Mouse (Mus musculus) midbrain, embryonic 12.5 days (tissue): ENCODE data around the gene Ascl3. TPM values are rescaled to one million over a fixed set of nuclear protein-coding genes. Genes with fewer than 3 reads are reported as not detected.

Experiments used
- ATAC-seq: fragments of 200-750 bp; cut with Nextera tagmentation; 2 replicates; pipeline ENCODE4 v1.8.0; 2017; ENCODE audit warnings: low read depth, moderate TSS enrichment, moderate library complexity; ENCODE audit not compliant: low FRiP score
- H3K27ac ChIP-seq: fragments of 300-500 bp; sonication (generic); replicated peaks from 2 replicates; pipeline ENCODE4 v1.5.1; 2016; ENCODE audit warnings: mild to moderate bottlenecking
- H3K27me3 ChIP-seq: fragments of 300-500 bp; sonication (generic); 2 replicates; pipeline ENCODE4 v1.6.1; 2016; ENCODE audit warnings: mild to moderate bottlenecking
- H3K36me3 ChIP-seq: fragments of 300-500 bp; sonication (generic); 2 replicates; pipeline ENCODE4 v1.6.1; 2016
- H3K4me1 ChIP-seq: fragments of 300-500 bp; sonication (generic); 2 replicates; pipeline ENCODE4 v1.6.1; 2016
- H3K4me2 ChIP-seq: fragments of 300-500 bp; sonication (generic); replicated peaks from 2 replicates; pipeline ENCODE4 v1.6.1; 2016; ENCODE audit warnings: mild to moderate bottlenecking, moderate library complexity
- H3K4me3 ChIP-seq: fragments of 300-500 bp; sonication (generic); 2 replicates; pipeline ENCODE4 v1.5.1; 2016; ENCODE audit warnings: mild to moderate bottlenecking
- H3K9ac ChIP-seq: fragments of 300-500 bp; sonication (generic); replicated peaks from 2 replicates; pipeline ENCODE4 v1.6.1; 2016; ENCODE audit warnings: mild to moderate bottlenecking, moderate library complexity
- H3K9me3 ChIP-seq: fragments of 300-500 bp; sonication (generic); 2 replicates; pipeline ENCODE4 v1.6.1; 2016; ENCODE audit warnings: mild to moderate bottlenecking
- WGBS: fragments of 180-500 bp; shearing (Covaris S2); methylation state at CpG from one replicate; pipeline ENCODE4 v1.1.7; 2016; 5-methylcytosine and 5-hydroxymethylcytosine counted together
- polyA plus RNA-seq: library from polyadenylated mRNA; unstranded; fragments of >200 nt; fragmentation: Nextera tagmentation; extraction: Ambion mirVana; gene quantifications from 2 replicates; pipeline ENCODE4 v1.2.1, GENCODE M21; 2016

Ascl3 gene
- polyA plus RNA-seq, 1 experiment from 2014 or later = not detected

DNA sequence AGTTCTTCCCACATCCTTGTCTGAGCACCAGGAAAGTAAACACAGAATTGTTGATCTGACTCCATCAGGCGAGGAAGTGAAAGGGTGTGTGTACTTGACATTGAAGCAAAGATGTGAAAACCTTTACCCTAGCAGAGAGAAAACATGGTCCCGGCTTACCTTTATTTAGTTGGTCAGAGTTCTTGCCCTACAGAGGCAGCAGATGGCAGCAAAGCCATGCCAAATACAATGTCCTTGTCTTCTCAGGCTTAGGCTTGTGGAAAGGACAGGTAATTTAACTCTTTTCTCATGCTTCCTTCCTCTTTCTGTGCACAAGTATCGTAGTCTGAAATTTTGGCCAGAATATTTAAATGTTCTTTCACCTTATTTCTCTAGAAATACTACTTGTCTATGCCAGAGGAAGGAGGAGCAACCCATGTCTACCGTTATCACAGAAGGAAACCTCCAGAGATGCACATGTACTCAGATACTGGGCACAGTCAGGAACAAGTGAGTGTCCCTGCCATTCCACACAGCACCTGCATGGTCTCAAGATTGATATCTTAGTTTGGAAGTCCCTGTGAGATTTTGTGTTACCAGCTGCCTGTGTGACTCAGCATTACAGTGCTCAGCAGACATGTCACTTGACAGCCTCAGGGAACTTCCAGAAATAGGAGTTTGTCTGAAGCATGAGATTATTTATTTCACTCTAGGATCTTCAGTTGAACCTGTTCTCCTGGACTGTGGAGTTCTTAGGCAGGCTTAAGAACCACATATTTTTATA lies 24.3 kb downstream of the Ascl3 start:
- H3K9ac ChIP-seq = no peak overlapping the region
- no peak overlapping the region for H3K4me3 ChIP-seq
- WGBS = 62% methylated on average over 4 of the region's 4 CpGs
- no peak overlapping the region for H3K4me2 ChIP-seq
- no peak for ATAC-seq
- H3K36me3 ChIP-seq = peaks cover 31% of the 10 kb centered on the region
- no peak overlapping the region for H3K27ac ChIP-seq
- no peaks in the 10 kb centered on the region for H3K9me3 ChIP-seq
- H3K4me1 ChIP-seq = 0 out of 2 replicates have a peak, but pooled peaks cover 4% of the 10 kb centered on the region
- peaks cover 8% of the 10 kb centered on the region for H3K27me3 ChIP-seq

DNA sequence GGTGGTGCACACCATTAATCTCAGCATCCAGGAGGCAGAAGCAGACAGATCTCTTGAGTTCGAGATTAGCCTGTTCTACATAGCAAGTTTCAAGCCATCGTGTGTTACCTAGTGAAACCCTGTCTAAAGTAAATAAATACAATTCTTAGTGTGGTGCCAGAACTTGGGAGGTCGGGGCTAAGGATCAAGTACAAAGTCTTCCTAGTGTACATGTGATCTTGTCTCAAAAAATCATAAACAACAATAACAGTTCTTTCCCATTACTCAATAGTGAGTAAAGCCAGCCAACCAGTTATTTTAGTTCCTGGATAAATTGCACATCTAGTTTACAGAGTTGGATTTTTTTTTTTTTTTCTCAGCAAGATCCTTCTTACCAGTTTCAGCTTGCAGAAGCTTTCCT lies 27.1 kb downstream of the Ascl3 start:
- ATAC-seq = no peak
- Histone ChIP-seq H3K27ac (no peak overlapping the region; the same call in 1 of the 2 replicates), H3K9me3 (no peaks in the 10 kb centered on the region), H3K4me2 (peak overlapping the region; percentile 64), H3K36me3 (peaks cover 11% of the 10 kb centered on the region; the same call in 1 of the 2 replicates), H3K27me3 (peaks cover 8% of the 10 kb centered on the region), H3K4me1 (0 out of 2 replicates have a peak, but pooled peaks cover 4% of the 10 kb centered on the region), H3K4me3 (peak overlapping the region; percentile 63), H3K9ac (no peak overlapping the region)
- WGBS = 64% methylated on average over 3 of the region's 3 CpGs

DNA sequence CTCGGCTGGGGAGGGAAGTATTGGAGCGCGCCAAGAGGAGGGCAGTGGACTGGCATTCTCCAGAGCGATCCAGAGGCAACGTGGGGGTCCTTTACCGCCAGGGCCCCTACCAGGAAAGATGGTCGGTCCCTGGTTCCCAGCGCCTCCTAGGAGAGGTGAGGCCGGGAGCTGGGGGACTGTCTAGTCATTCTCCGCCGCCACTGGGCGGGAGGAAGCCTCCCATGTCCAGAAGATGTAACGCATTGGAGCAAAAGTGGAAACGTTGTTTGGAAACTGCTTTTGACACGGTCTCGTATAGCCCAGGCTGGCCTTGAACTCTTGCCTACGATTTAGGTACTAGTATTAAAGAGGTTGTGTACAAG lies 27.5 kb downstream of the Ascl3 start:
- Histone ChIP-seq H3K9ac (peak overlapping the region; percentile 61), H3K4me3 (peak overlapping the region; percentile 63), H3K9me3 (no peaks in the 10 kb centered on the region), H3K27ac (peak overlapping the region; percentile 44), H3K4me2 (peak overlapping the region; percentile 64), H3K4me1 (0 out of 2 replicates have a peak, but pooled peaks cover 4% of the 10 kb centered on the region), H3K36me3 (peaks cover 8% of the 10 kb centered on the region; the same call in 1 of the 2 replicates), H3K27me3 (peaks cover 8% of the 10 kb centered on the region)
- WGBS = 2% methylated on average over 17 of the region's 17 CpGs
- no peak for ATAC-seq

DNA sequence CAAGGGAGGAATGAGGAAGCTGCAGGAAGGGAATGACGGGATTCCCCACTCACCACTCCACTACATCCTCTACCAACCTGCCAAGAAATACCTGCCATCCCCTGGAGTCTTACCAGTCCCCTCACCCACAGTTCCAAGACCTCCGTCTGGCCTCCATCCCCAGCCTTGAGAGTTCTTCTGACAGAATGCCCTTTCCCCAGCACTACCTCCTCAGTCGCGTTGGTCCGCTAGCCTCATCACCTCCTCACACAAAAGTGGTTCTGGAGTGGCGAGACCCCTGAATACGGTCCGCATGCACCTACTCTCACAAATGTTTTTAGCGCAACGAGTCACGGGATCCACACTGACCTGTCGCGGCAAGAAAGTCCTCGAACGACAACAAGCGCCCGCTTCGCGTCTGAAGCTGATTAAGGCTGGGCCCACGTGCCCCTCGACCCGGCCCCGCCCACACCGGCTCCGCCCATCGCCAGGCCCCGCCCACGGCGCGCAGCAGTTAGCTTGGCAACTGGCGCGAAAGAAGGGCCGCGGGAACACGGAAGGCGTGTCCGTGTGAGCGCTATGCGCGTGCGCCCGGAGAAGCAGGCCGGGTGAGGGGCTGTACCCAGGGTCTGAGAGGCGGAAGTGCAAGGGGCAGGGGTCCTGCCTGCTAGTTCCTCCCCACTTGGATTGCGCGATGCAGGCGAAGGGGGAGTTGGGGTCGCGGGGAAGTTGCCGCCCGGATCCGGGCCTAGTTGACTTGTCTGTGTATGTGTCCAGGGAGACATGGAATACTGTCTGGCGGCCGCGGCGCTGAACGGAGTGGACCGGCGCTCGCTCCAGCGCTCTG lies 28.1 kb downstream of the Ascl3 start, which contains the start of the genes St5 and Akip1:
TSS of gene St5 (minus strand) at position 416 of the 826 bp plus-strand sequence.
TSS of gene Akip1 (plus strand) at position 501 of the 826 bp plus-strand sequence.
- peaks cover 8% of the 10 kb centered on the region for H3K27me3 ChIP-seq
- H3K9me3 ChIP-seq = no peaks in the 10 kb centered on the region
- H3K4me3 ChIP-seq = peak within 1 kb of the TSS; percentile 63
- peak; percentile 99 for ATAC-seq
- peak within 1 kb of the TSS; percentile 64 for H3K4me2 ChIP-seq
- 1% methylated on average over 61 of the region's 61 CpGs for WGBS
- H3K27ac ChIP-seq = peak within 1 kb of the TSS; percentile 44
- peaks cover 5% of the 10 kb centered on the region; the same call in 1 of the 2 replicates for H3K36me3 ChIP-seq
- H3K4me1 ChIP-seq = 0 out of 2 replicates have a peak, but pooled peaks cover 4% of the 10 kb centered on the region
- H3K9ac ChIP-seq = peak within 1 kb of the TSS; percentile 61

DNA sequence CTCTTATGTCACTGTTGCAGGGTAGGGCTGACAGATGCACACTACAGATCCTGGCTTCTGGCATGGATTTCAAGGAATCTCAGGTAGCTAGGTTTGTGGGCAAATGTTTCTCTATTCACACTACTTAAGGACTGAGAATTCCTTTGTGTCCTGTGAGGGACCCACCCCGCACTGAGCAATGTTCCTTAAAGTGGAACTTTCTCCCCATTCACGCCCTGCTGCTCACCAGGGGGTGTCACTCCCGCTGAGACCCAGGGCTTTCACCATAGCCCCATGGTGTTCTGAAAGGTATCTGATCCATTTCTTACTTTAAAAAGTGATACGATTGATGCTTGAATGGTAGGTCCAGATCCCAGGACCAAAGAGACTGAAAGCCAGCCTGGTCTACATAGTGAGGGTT lies 28.8 kb downstream of the Ascl3 start:
- WGBS = 31% methylated on average over 4 of the region's 4 CpGs
- ATAC-seq = no peak
- Histone ChIP-seq H3K27me3 (peaks cover 8% of the 10 kb centered on the region), H3K4me1 (0 out of 2 replicates have a peak, but pooled peaks cover 4% of the 10 kb centered on the region), H3K9me3 (no peaks in the 10 kb centered on the region), H3K9ac (peak overlapping the region; percentile 61; the same call in 1 of the 2 replicates), H3K27ac (no peak overlapping the region), H3K4me2 (peak overlapping the region; percentile 64; the same call in 1 of the 2 replicates), H3K36me3 (0 out of 2 replicates have a peak, but pooled peaks cover 3% of the 10 kb centered on the region), H3K4me3 (0 out of 2 replicates have a peak overlapping the region, but pooled peaks have one; percentile 63)

DNA sequence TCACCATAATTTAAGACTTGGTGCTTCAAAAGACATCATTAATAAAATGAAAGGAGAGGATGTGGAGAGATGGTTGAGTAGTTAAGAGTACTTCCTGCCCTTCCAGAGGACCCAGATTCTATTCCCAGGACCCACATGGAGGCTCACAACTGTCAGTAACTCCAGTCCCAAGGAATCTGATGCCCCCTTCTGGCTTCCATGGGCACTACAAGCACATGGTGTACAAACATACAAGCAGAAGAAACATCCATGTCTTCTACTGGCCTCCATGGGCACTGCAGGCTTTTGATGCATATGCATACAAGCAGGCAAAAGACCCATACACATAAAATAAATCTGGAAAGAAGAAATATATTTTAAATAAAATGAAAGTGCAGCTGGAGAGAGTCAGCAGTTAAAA lies 31.3 kb downstream of the Ascl3 start:
- H3K27ac ChIP-seq = no peak overlapping the region
- no peaks in the 10 kb centered on the region for H3K9me3 ChIP-seq
- H3K9ac ChIP-seq = no peak overlapping the region
- peaks cover 8% of the 10 kb centered on the region for H3K27me3 ChIP-seq
- no peaks in the 10 kb centered on the region for H3K36me3 ChIP-seq
- H3K4me2 ChIP-seq = no peak overlapping the region
- ATAC-seq = no peak
- 0 out of 2 replicates have a peak, but pooled peaks cover 4% of the 10 kb centered on the region for H3K4me1 ChIP-seq
- no peak overlapping the region for H3K4me3 ChIP-seq

DNA sequence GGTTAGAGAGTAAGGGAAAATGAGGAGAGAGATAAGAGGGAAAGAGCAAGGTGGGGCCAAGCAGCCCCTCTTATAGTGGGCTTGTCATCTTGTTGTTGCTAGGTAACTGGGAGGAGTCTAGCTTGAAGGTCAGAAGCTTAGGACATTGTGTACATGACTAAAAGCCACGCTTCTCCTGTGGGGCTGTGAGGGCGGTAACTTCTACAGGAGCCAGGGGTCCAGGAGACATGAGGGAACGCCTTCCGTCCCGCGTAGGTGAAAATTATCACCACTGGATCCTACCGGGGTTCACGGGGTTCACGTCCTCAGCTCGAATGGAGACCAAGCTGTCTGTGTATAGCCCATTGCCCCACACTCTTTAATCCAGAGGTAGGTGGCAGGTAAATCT lies 36.2 kb downstream of the Ascl3 start:
- no peaks in the 10 kb centered on the region for H3K9me3 ChIP-seq
- no peak overlapping the region for H3K4me2 ChIP-seq
- no peaks in the 10 kb centered on the region for H3K36me3 ChIP-seq
- no peaks in the 10 kb centered on the region for H3K27me3 ChIP-seq
- no peaks in the 10 kb centered on the region for H3K4me1 ChIP-seq
- WGBS = 88% methylated on average over 10 of the region's 10 CpGs
- no peak for ATAC-seq
- H3K4me3 ChIP-seq = no peak overlapping the region
- no peak overlapping the region for H3K9ac ChIP-seq
- no peak overlapping the region for H3K27ac ChIP-seq

DNA sequence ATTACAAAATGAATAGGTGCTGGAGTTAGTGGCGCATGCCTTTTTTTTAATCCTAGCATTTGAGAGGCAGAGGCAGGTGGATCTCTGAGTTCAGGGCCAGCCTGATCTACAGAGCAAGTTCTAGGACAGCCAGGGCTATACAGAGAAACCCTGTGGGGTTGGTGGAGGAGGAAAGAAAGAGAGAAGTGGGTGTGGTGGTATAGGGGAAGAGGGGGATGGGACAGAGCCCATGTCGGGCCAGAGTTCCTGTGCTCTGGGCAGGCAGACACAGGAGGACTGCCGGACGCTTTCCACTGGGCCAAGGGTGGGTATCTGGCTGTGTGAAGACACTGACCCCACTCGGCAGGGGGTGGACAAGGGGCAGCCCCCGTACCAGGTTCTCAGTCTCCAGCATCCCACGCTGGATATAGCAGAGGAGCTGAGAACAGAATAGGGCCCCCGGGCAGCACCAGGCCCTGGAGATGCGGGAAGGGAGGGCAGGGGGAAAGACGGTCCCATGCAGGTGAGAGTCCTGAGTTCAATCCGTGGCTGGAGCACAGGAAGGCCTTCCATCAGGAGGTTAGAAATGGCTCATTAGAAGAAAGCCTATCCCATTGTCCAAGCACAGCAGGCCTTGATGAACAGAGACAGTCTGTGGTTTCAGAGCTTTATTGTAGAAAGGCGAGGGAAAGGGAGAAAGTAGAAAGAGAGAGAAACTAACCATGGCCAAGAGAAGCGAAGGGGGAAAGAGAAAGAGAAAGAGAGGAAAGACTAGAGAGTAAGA lies 36.8 kb downstream of the Ascl3 start:
- ATAC-seq = no peak
- WGBS = 82% methylated on average over 13 of the region's 13 CpGs
- Histone ChIP-seq H3K27me3 (no peaks in the 10 kb centered on the region), H3K4me1 (no peaks in the 10 kb centered on the region), H3K4me3 (no peak overlapping the region), H3K36me3 (no peaks in the 10 kb centered on the region), H3K27ac (no peak overlapping the region), H3K4me2 (no peak overlapping the region), H3K9me3 (no peaks in the 10 kb centered on the region), H3K9ac (no peak overlapping the region)

DNA sequence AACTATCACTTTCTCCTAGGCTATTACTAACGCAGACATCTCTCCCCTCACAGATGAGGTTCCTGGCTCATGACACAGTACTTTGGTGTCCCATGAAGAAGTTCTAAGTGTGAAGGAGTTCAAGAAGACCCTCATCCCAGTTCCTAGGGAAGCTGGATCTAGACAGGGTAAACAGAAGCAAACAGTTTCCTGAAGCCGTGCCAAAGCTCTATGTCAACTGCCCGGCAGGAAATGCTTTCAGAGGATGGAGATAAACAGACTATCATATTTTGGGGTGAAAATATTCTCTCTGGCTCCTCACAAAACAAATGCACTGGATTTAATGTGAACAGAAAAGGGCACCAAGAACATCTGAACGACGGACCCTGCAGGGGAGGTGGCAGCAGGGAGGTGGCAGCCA lies 40.6 kb downstream of the Ascl3 start:
- H3K27ac ChIP-seq = no peak overlapping the region
- H3K4me1 ChIP-seq = peaks cover 5% of the 10 kb centered on the region; the same call in 1 of the 2 replicates
- no peaks in the 10 kb centered on the region for H3K36me3 ChIP-seq
- no peaks in the 10 kb centered on the region for H3K9me3 ChIP-seq
- no peak overlapping the region for H3K4me2 ChIP-seq
- H3K9ac ChIP-seq = no peak overlapping the region
- no peak overlapping the region for H3K4me3 ChIP-seq
- 90% methylated on average over 5 of the region's 5 CpGs for WGBS
- no peak for ATAC-seq
- H3K27me3 ChIP-seq = no peaks in the 10 kb centered on the region

DNA sequence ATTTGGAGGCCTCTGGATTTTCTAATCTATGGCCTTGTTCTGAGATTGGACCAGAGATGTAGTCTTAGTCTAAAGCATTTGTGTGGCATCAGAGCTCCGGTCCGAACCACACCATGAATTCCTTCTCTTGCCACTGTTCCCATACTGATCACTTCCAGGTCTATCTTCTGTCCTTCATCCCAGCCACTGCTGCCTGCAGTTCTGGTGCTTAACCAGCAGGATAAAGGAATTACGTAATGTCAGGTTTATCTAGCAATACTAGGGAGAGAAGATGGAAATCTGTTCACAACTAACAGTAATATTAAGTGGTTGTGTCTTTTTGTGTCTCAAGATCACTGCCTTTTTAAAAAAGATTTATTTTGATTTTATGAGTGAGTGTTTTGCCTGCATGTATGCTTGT lies 41.4 kb downstream of the Ascl3 start:
- WGBS = 82% methylated on average over 3 of the region's 3 CpGs
- H3K4me3 ChIP-seq = no peak overlapping the region

DNA sequence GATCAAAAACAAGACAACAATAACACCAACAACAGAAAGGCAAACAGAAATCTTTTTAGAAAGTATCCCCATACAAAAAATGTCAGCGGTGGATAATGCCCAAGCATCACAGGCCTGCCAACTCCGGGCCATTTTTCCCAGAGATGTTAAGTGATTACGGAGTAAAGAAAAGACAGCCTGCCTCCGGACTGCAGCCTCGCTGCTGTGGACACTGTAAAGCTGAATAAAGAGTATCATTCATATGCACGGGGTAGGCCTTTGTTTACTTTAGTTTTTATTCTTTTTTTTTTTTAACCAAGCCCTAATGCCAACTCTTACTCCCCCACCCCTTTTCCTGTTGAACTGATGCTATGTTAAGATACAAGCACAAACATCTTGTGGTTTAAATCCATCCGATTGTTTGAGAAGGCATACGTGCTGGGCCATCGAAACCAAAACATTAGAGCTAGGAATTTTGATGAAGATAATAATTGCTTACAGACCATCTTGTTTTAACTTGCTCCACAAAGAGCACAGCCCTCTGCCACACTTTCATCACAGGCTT lies 44.9 kb downstream of the Ascl3 start:
- H3K4me2 ChIP-seq = no peak overlapping the region
- 37% methylated on average over 9 of the region's 9 CpGs for WGBS

More for the DNA sequence above, 41.4 kb downstream of the Ascl3 start:
- no peak overlapping the region for H3K4me2 ChIP-seq
- no peak overlapping the region for H3K27ac ChIP-seq
- H3K9me3 ChIP-seq = no peaks in the 10 kb centered on the region
- ATAC-seq = no peak
- H3K36me3 ChIP-seq = no peaks in the 10 kb centered on the region
- H3K9ac ChIP-seq = no peak overlapping the region
- H3K4me1 ChIP-seq = peaks cover 5% of the 10 kb centered on the region; the same call in 1 of the 2 replicates
- H3K27me3 ChIP-seq = no peaks in the 10 kb centered on the region

More for the DNA sequence above, 44.9 kb downstream of the Ascl3 start:
- no peaks in the 10 kb centered on the region for H3K27me3 ChIP-seq
- H3K9ac ChIP-seq = no peak overlapping the region
- H3K4me3 ChIP-seq = no peak overlapping the region
- ATAC-seq = no peak
- H3K4me1 ChIP-seq = peaks cover 5% of the 10 kb centered on the region; the same call in 1 of the 2 replicates
- H3K36me3 ChIP-seq = no peaks in the 10 kb centered on the region
- no peaks in the 10 kb centered on the region for H3K9me3 ChIP-seq
- no peak overlapping the region for H3K27ac ChIP-seq
